Mouse (Mus musculus) ES-Bruce4 (cell line): ENCODE measurements around the gene Trim11. TPM values are rescaled to one million over a fixed set of nuclear protein-coding genes. Genes with fewer than 3 reads are reported as not detected.

Experiments
- H3K27ac ChIP-seq: 2 replicates; pipeline ENCODE4 v1.5.1; 2012; ENCODE audit warnings: low read length, inconsistent platforms; ENCODE audit not compliant: insufficient read depth
- H3K27me3 ChIP-seq: 2 replicates; pipeline ENCODE4 v1.6.1; 2012; ENCODE audit warnings: mild to moderate bottlenecking, low read length, inconsistent platforms; ENCODE audit not compliant: control insufficient read depth, poor library complexity, insufficient read depth, severe bottlenecking
- H3K36me3 ChIP-seq: 2 replicates; pipeline ENCODE4 v1.6.1; 2012; ENCODE audit warnings: inconsistent platforms, mild to moderate bottlenecking, low read length, moderate library complexity; ENCODE audit not compliant: control insufficient read depth, poor library complexity, insufficient read depth, severe bottlenecking
- H3K4me1 ChIP-seq: one replicate; pipeline ENCODE4 v1.8.1; 2011; ENCODE audit warnings: low read length; ENCODE audit not compliant: control insufficient read depth, insufficient read depth
- H3K4me3 ChIP-seq: 2 replicates; pipeline ENCODE4 v1.5.1; 2011; ENCODE audit warnings: low read depth, mild to moderate bottlenecking, low read length
- H3K9ac ChIP-seq: 2 replicates; pipeline ENCODE4 v1.6.1; 2012; ENCODE audit warnings: low read depth, mild to moderate bottlenecking, inconsistent platforms; ENCODE audit not compliant: poor library complexity, severe bottlenecking
- H3K9me3 ChIP-seq: replicated peaks from 2 replicates; pipeline ENCODE4 v1.6.1; 2012; ENCODE audit warnings: mild to moderate bottlenecking, low read length, inconsistent platforms; ENCODE audit not compliant: control insufficient read depth, poor library complexity, insufficient read depth, severe bottlenecking
- CTCF ChIP-seq: IDR thresholded peaks from one replicate; pipeline ENCODE4 v1.8.1; 2011; ENCODE audit warnings: low read depth, low read length
- EP300 ChIP-seq: IDR thresholded peaks from 2 replicates; pipeline ENCODE4 v1.6.1; 2011; ENCODE audit warnings: low read depth, low read length; ENCODE audit not compliant: insufficient read depth
- POLR2A ChIP-seq: IDR thresholded peaks from one replicate; pipeline ENCODE4 v1.8.1; 2011; ENCODE audit warnings: low read length; ENCODE audit not compliant: insufficient read depth
- polyA plus RNA-seq: library from polyadenylated mRNA; stranded (reverse); fragments of >200 nt; gene quantifications from 2 replicates; pipeline ENCODE4 v1.2.4, GENCODE M21; 2011; ENCODE audit warnings: low read depth; ENCODE audit not compliant: missing spikeins, insufficient read depth, insufficient read length

Trim11 gene
- polyA plus RNA-seq, 1 experiment = 22.5 TPM

DNA sequence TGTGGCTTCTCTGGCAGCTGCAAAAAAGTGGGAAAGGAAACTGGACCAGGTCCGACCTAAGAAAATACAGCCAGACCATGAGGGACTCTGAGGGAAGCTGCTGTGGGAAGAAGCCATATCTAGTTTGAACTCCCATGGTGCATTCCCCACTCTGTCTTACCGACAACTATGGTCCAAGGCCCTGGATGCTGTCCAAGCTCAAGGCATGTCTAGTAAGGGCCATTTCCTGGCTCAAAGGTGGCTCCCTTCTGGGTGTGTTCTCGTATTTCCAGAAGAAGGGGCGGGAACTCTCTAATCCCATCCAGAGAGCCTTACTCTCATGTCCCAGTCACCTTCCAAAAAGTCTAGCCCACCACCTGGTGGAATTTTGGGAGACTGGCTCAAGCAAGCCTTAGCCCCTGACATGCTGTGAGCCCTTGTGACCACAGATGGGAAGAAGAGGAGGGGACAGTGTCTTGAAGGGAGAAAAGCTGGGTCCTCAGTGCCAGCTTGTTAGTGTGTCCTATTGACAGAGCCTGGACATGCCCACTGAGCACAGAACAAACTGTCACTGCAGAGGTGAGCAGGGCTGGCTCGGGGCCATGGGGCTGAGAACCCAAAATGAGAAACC is 2.6 kb downstream of the Trim11 start:
- Histone ChIP-seq H3K27me3 (no peaks in the 10 kb centered on the region), H3K9ac (peak overlapping the region; percentile 84)
- no peak for TF ChIP-seq EP300
- no peak for TF ChIP-seq CTCF
- TF ChIP-seq POLR2A = no peak

DNA sequence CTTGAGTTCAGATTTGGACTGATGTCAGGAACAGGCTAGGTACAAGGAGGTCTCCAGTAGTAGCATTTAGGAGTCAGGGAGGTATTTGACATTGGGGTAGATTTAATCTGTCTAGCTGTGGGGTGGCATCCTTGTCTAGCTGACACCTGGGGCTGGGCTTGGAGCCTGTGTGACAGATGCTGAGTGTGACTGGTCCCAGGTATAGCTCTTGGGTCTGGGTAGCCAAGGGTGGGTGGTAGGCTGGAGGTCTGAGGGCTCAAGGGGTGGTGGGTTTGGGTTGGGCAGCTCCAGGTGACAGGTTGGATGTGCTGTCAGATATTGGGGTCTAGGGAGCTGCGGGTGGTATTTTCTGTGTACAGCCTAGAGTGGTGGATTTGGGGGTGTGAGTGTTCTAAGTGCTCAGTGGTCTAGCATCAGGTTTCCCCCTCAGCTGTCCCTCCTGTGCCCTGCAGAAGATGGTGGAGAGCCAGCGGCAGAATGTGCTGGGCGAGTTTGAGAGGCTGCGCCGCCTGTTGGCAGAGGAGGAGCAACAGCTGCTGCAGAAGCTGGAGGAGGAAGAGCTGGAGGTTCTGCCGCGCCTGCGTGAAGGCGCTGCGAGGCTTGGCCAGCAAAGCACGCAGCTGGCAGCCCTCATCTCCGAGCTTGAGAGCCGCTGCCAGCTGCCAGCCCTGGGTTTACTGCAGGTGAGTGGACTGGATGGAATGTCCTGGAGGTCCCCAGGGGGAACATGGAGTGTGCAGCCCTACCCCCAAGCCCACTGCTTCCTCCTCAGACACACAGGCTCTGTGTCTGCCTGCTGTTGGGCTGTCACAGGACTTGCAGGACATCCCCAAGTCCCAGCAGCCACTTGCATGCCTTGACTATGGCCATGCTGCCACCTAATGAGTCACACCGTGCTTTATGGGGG is 3.9 kb downstream of the Trim11 start:
- Histone ChIP-seq H3K36me3 (peaks cover 37% of the 10 kb centered on the region), H3K9ac (no peak overlapping the region)

More for the DNA sequence above, 2.6 kb downstream of the Trim11 start:
- Histone ChIP-seq H3K36me3 (peaks cover 26% of the 10 kb centered on the region), H3K4me1 (no peaks in the 10 kb centered on the region), H3K4me3 (0 out of 2 replicates have a peak overlapping the region, but pooled peaks have one; percentile 3), H3K27ac (no peak overlapping the region), H3K9me3 (no peaks in the 10 kb centered on the region)

DNA sequence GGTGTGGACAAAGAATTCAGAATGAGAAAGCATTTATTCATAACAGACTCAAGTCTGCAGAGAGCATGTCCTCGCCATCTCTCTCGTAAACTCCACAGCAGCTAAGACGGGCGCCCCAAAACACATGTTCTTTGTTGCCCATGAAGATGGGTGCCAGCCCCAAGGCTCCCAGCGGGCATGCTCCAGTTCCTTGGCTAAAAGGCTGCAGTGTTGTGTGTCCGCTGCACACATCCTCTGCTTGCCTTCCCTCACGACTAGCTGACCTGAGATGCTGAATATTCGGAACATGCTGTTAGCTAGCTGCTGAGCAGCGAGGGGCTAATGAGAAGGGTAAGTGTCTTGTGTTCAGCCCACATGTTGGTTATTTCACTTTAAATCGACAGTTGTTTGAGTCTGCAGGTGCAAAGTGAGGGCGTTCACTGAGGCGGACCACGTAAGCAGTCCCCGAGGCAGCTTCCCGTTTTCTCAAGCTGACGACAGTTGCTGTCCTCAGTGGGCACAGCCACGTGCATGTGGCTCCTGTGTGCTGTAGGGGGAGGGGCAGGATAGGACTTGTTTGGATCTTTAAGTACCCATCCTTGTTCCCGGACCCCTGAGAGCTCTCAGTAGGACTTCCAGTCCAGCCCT is 4.7 kb downstream of the Trim11 start:
- TF ChIP-seq CTCF (no peak), EP300 (no peak), POLR2A (no peak)
- Histone ChIP-seq H3K27ac (no peak overlapping the region), H3K9me3 (no peaks in the 10 kb centered on the region), H3K9ac (no peak overlapping the region), H3K4me3 (no peak overlapping the region), H3K4me1 (no peaks in the 10 kb centered on the region), H3K27me3 (no peaks in the 10 kb centered on the region), H3K36me3 (peaks cover 45% of the 10 kb centered on the region)

More for the DNA sequence above, 3.9 kb downstream of the Trim11 start:
- no peak overlapping the region for H3K27ac ChIP-seq
- H3K9me3 ChIP-seq = no peaks in the 10 kb centered on the region
- H3K4me1 ChIP-seq = no peaks in the 10 kb centered on the region
- TF ChIP-seq CTCF (peak; percentile 63), EP300 (no peak)
- no peak overlapping the region for H3K4me3 ChIP-seq
- no peaks in the 10 kb centered on the region for H3K27me3 ChIP-seq

DNA sequence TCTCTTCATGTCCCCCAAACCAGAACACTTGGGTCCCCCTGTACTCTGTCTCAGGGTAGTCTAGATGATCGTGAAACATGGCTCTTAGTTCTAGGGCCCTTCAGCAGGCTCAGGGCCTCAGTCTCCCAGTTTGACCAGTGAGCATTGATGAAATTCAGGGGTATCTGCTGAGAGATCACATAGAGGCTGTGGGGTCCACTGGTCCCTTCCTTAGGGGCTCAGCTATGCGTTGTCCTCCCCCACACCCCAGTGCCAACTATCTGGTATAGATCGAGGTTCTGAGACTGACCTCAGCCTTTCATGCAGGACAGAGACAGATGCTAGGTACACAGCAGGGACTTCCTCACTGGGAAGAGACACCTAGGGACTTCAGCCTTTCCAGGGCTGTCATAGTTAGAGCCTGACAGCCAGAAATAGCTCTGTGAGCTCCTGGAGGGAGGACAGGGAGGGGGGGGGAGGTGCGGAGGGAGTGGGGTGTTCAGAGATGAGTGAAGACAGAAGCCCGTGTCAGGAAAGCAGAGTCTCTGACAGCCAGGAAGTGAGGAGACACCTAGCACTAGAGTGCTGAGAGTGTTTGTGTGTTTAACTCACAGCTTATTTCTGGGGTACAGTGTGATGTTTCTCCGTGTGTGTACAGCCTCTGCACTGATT is 5.9 kb downstream of the Trim11 start:
- H3K9ac ChIP-seq = no peak overlapping the region
- TF ChIP-seq POLR2A = no peak
- TF ChIP-seq CTCF = no peak
- H3K4me1 ChIP-seq = no peaks in the 10 kb centered on the region
- no peaks in the 10 kb centered on the region for H3K9me3 ChIP-seq
- no peaks in the 10 kb centered on the region for H3K27me3 ChIP-seq
- H3K36me3 ChIP-seq = peaks cover 47% of the 10 kb centered on the region
- H3K27ac ChIP-seq = no peak overlapping the region
- H3K4me3 ChIP-seq = no peak overlapping the region

DNA sequence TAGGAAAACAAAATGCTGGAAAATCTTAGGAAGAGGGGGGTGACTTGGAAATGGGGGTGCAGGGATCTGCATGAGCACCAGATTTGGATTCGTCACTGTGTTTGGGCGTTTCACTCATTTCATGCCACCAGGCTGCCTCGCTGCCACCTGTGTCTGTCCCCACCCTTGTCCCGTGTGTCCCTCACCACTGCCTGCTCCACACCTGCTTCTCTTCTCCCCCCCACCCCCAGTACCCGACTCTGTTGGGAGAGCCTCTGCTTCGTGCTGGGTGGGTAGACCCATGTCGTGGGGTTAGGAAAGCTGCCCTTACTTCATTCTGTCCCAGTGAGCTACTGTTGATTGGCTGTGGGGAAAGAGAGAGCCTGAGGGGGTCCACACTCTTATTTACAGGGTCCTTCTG is 6.8 kb downstream of the Trim11 start:
- Histone ChIP-seq H3K27ac (no peak overlapping the region), H3K36me3 (peaks cover 48% of the 10 kb centered on the region), H3K27me3 (no peaks in the 10 kb centered on the region), H3K9ac (no peak overlapping the region), H3K4me1 (no peaks in the 10 kb centered on the region), H3K9me3 (no peaks in the 10 kb centered on the region), H3K4me3 (no peak overlapping the region)
- TF ChIP-seq POLR2A (no peak), CTCF (no peak), EP300 (no peak)
